Mouse (Mus musculus): ENCODE data around the gene Fam76a. TPM values are rescaled to one million over a fixed set of nuclear protein-coding genes. Genes with fewer than 3 reads are reported as not detected.

Gene Fam76a
- total and polyA plus RNA-seq, 3 experiments: 10.3 to 11.5 (median 10.8) TPM

GRCm38 (mm10) chr4:132964064-132964463 is 41.7 kb upstream of the Fam76a start:
- no peak overlapping the region for H3K27ac ChIP-seq (ENCODE audit: insufficient read depth, low read depth)

DNA sequence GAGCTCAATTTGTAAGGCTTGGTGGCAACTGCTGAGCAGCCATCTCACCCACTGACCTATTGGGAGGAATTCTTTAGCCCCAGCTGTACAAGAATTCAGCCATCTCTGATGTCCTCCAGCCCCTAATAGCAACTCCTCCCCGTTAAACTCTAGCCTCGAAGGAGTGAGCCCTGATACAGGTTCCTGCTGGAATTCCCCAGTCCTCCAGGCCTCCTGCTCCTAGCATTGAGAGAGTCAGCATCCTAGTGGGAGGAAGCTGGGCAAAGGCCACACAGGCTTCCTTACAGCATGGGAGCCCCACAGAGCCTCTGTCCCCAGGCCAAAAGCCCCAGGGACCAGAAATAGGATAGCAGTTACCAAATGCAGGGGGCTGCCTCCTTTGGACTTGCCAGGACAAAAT is 41.1 kb upstream of the Fam76a start:
- no peaks in the 10 kb centered on the region for H3K36me3 ChIP-seq (replicated peaks in 1 of 2; ENCODE audit: control insufficient read depth in 1 of 2, insufficient read depth in 1 of 2, low read length in 1 of 2)
- peaks cover 19 to 54% of the 10 kb centered on the region in 2 experiments for H3K4me1 ChIP-seq (ENCODE audit: control insufficient read depth in 1 of 2, insufficient read depth in 2 of 2)
- no peak overlapping the region for H3K4me2 ChIP-seq (ENCODE audit: insufficient read depth, low read depth, poor library complexity, severe bottlenecking)
- no peak for DNase-seq (ENCODE audit: extremely low read depth)
- dilution Hi-C loops (cut with MboI; ENCODE audit: extremely low pct_ligation_motif_present, extremely low pct_unique_long_range_greater_than_20kb, low sequenced_read_pairs) (no loop called here), in situ Hi-C loops (cut with MboI; ENCODE audit: low pct_ligation_motif_present, low pct_unique_long_range_greater_than_20kb, low sequenced_read_pairs) (no loop called here)
- no peak overlapping the region for H3K27ac ChIP-seq (ENCODE audit: insufficient read depth, low read depth)
- no peaks in the 10 kb centered on the region for H3K79me2 ChIP-seq (replicated peaks; ENCODE audit: control insufficient read depth, extremely low read depth, insufficient read depth, poor library complexity, severe bottlenecking)
- H3K9me3 ChIP-seq (replicated peaks; ENCODE audit: low read length): no peaks in the 10 kb centered on the region
- H3K27me3 ChIP-seq (replicated peaks): no peaks in the 10 kb centered on the region
- TF ChIP-seq ZMIZ1 (IDR thresholded peaks at IDR 0.05; ENCODE audit: low read depth, low read length): no peak
- TF ChIP-seq EP300 (IDR thresholded peaks at IDR 0.05; ENCODE audit: low read length): no peak
- no peak for TF ChIP-seq NRF1 (IDR thresholded peaks at IDR 0.05; ENCODE audit: low read depth, low read length)
- TF ChIP-seq MEF2A (IDR thresholded peaks at IDR 0.05; ENCODE audit: borderline replicate concordance, low read depth, low read length): no peak
- TF ChIP-seq ZKSCAN1 (IDR thresholded peaks at IDR 0.05; ENCODE audit: borderline replicate concordance, low read depth, low read length): no peak
- TF ChIP-seq JUN (IDR thresholded peaks at IDR 0.05; ENCODE audit: insufficient read depth, low read depth, low read length): no peak
- no peak for TF ChIP-seq NELFE (IDR thresholded peaks at IDR 0.05; ENCODE audit: low read depth, low read length)
- no peak for TF ChIP-seq ZNF384 (IDR thresholded peaks at IDR 0.05; ENCODE audit: low read depth, low read length)
- no peak for TF ChIP-seq RCOR1 (conservative IDR thresholded peaks at IDR 0.05; ENCODE audit: low read depth, low read length)
- TF ChIP-seq CHD2 (IDR thresholded peaks at IDR 0.05; ENCODE audit: low read length): no peak
- no peak for TF ChIP-seq KAT2A (IDR thresholded peaks at IDR 0.05; ENCODE audit: insufficient replicate concordance, low read length)
- no peak for TF ChIP-seq MAX (IDR thresholded peaks at IDR 0.05; ENCODE audit: low read length)
- TF ChIP-seq MYC (IDR thresholded peaks at IDR 0.05; ENCODE audit: low read depth, low read length): no peak
- TF ChIP-seq USF1 (IDR thresholded peaks at IDR 0.05; ENCODE audit: low read depth, low read length): no peak
- no peak overlapping the region for H3K9ac ChIP-seq (ENCODE audit: insufficient read depth, low read depth)
- H3K4me3 ChIP-seq (replicated peaks in 1 of 3; ENCODE audit: low read depth in 2 of 3, low read length in 2 of 3, poor library complexity in 1 of 3): no peak overlapping the region

More at GRCm38 (mm10) chr4:132964064-132964463, 41.7 kb upstream of the Fam76a start:
- Histone ChIP-seq H3K27me3 (replicated peaks) (no peaks in the 10 kb centered on the region), H3K9me3 (replicated peaks; ENCODE audit: low read length) (no peaks in the 10 kb centered on the region), H3K4me2 (ENCODE audit: insufficient read depth, low read depth, poor library complexity, severe bottlenecking) (no peak overlapping the region), H3K9ac (ENCODE audit: insufficient read depth, low read depth) (no peak overlapping the region), H3K79me2 (replicated peaks; ENCODE audit: control insufficient read depth, extremely low read depth, insufficient read depth, poor library complexity, severe bottlenecking) (no peaks in the 10 kb centered on the region), H3K4me3 (replicated peaks in 1 of 3; ENCODE audit: low read depth in 2 of 3, low read length in 2 of 3, poor library complexity in 1 of 3) (no peak overlapping the region), H3K36me3 (replicated peaks in 1 of 2; ENCODE audit: control insufficient read depth in 1 of 2, insufficient read depth in 1 of 2, low read length in 1 of 2) (no peaks in the 10 kb centered on the region), H3K4me1 (ENCODE audit: control insufficient read depth in 1 of 2, insufficient read depth in 2 of 2) (peaks cover 16 to 51% of the 10 kb centered on the region in 2 experiments)
- in situ Hi-C loops (cut with MboI; ENCODE audit: low pct_ligation_motif_present, low pct_unique_long_range_greater_than_20kb, low sequenced_read_pairs): no loop called here
- DNase-seq (ENCODE audit: extremely low read depth): no peak
- dilution Hi-C loops (cut with MboI; ENCODE audit: extremely low pct_ligation_motif_present, extremely low pct_unique_long_range_greater_than_20kb, low sequenced_read_pairs): no loop called here
- no peak for TF ChIP-seq KAT2A (IDR thresholded peaks at IDR 0.05; ENCODE audit: insufficient replicate concordance, low read length)
- no peak for TF ChIP-seq MAX (IDR thresholded peaks at IDR 0.05; ENCODE audit: low read length)
- no peak for TF ChIP-seq MEF2A (IDR thresholded peaks at IDR 0.05; ENCODE audit: borderline replicate concordance, low read depth, low read length)
- TF ChIP-seq PAX5 (IDR thresholded peaks at IDR 0.05; ENCODE audit: low read length): no peak
- TF ChIP-seq RAD21 (IDR thresholded peaks at IDR 0.05; ENCODE audit: low read depth, low read length): no peak
- TF ChIP-seq GABPA (IDR thresholded peaks at IDR 0.05; ENCODE audit: insufficient replicate concordance, low read depth, low read length): no peak
- TF ChIP-seq CTCF (conservative IDR thresholded peaks at IDR 0.05 in 1 of 2, IDR thresholded peaks at IDR 0.05 in 1 of 2; ENCODE audit: low read depth in 2 of 2, low read length in 2 of 2): no peak
- no peak for TF ChIP-seq MYC (IDR thresholded peaks at IDR 0.05; ENCODE audit: low read depth, low read length)
- no peak for TF ChIP-seq JUND (conservative IDR thresholded peaks at IDR 0.05; ENCODE audit: low read depth, low read length)
- no peak for TF ChIP-seq POLR2A (IDR thresholded peaks at IDR 0.05; ENCODE audit: low read depth, low read length)
- no peak for TF ChIP-seq NRF1 (IDR thresholded peaks at IDR 0.05; ENCODE audit: low read depth, low read length)
- TF ChIP-seq ZNF384 (IDR thresholded peaks at IDR 0.05; ENCODE audit: low read depth, low read length): no peak
- no peak for TF ChIP-seq RCOR1 (conservative IDR thresholded peaks at IDR 0.05; ENCODE audit: low read depth, low read length)
- no peak for TF ChIP-seq ZKSCAN1 (IDR thresholded peaks at IDR 0.05; ENCODE audit: borderline replicate concordance, low read depth, low read length)

Data from CH12.LX (cell line).